Mouse (Mus musculus): ENCODE measurements around the gene Tspan14. TPM values are rescaled to one million over a fixed set of nuclear protein-coding genes. Genes with fewer than 3 reads are reported as not detected.

Gene Tspan14
- polyA plus RNA-seq, 1 experiment = 86.4 TPM

DNA sequence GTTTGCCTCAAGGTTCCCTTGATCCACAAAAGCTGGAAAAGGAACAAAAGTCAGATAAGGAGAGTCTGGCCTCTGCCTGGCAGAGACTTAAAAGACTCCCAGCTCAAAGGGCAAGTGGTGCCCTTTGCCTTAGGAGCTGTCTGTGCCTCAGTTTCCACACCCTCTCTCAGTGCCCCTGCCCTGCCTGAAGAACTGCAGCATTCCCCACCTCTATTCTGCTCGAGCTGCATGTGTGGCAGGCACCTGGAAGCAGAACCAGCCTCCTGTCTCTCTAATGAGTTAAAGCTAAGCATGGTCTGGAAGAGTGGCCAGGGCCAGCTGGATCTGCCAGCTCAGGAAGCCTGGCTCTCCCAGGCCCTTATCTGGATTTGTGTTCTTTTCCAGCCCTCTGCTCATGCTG is 13.1 kb upstream of the Tspan14 start:
- 91% methylated on average over 1 of the region's 1 CpGs for WGBS
- Histone ChIP-seq H3K36me3 (ENCODE audit: control insufficient read depth, insufficient read depth, low read length) (no peaks in the 10 kb centered on the region), H3K4me3 (ENCODE audit: control insufficient read depth, insufficient read depth, low read length) (no peak overlapping the region), H3K4me1 (replicated peaks; ENCODE audit: control insufficient read depth, insufficient read depth, low read length) (no peaks in the 10 kb centered on the region), H3K27ac (ENCODE audit: control insufficient read depth, insufficient read depth, low read length) (no peak overlapping the region), H3K27me3 (ENCODE audit: control insufficient read depth, insufficient read depth, low read length) (no peaks in the 10 kb centered on the region; the same call in 1 of the 2 replicates)
- no peak for DNase-seq
- no peak for TF ChIP-seq POLR2A (IDR thresholded peaks at IDR 0.05; ENCODE audit: control insufficient read depth, extremely low read depth, insufficient read depth, low read length, poor library complexity)
- no peak for TF ChIP-seq CTCF (IDR thresholded peaks at IDR 0.05; ENCODE audit: borderline replicate concordance, control insufficient read depth, extremely low read depth, insufficient read depth, low read length, poor library complexity)

DNA sequence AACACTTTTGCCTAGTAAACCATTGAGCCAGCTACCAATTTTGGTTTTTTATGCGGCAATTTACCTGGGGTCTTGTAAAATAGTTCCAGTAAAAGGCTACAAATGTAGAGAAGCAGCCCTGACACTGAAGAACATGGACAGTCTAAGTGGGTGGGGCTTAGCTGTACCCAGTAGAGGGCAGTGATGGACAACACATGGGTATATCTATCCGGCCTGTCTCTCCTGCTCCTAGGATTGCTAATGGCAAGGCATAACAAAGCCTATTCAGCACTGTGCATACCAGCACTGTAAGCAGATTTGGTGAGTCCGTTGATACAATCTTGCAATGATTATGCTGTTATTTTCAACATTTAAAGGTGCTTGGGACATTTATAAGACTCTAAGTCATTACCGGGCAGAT is 12.4 kb upstream of the Tspan14 start:
- DNase-seq = no peak
- Histone ChIP-seq H3K4me3 (ENCODE audit: control insufficient read depth, insufficient read depth, low read length) (no peak overlapping the region), H3K27me3 (ENCODE audit: control insufficient read depth, insufficient read depth, low read length) (no peaks in the 10 kb centered on the region; the same call in 1 of the 2 replicates), H3K36me3 (ENCODE audit: control insufficient read depth, insufficient read depth, low read length) (no peaks in the 10 kb centered on the region), H3K4me1 (replicated peaks; ENCODE audit: control insufficient read depth, insufficient read depth, low read length) (no peaks in the 10 kb centered on the region), H3K27ac (ENCODE audit: control insufficient read depth, insufficient read depth, low read length) (no peak overlapping the region)
- 77% methylated on average over 4 of the region's 4 CpGs for WGBS
- TF ChIP-seq CTCF (IDR thresholded peaks at IDR 0.05; ENCODE audit: borderline replicate concordance, control insufficient read depth, extremely low read depth, insufficient read depth, low read length, poor library complexity) (no peak), POLR2A (IDR thresholded peaks at IDR 0.05; ENCODE audit: control insufficient read depth, extremely low read depth, insufficient read depth, low read length, poor library complexity) (no peak)

DNA sequence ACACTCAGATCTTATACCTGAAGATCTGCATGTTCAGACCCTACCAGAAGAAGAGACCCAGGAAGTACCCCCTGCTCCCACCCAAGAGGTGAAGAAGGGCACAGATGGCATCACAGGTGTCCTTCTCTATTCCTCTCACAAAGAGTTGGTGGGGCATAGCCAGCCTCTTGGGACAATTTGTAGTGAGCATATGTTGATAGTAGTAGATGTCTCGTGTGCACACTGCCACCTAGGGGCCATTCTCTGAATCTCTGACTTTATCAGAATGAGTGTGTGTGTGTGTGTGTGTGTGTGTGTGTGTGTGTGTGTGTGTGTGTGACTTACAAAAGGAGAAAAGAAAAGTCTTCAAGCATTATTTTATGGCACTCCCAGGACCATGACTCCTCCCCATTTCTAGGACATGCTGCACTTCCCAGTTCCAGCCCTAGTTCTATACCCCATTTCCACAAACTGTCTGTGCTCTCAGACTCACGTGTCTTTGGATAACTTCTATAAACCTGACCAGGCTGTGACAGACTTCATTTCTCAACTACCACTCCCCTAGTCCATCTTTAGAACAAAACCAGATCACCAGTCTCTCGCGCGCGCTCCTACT is 8.6 kb upstream of the Tspan14 start:
- Histone ChIP-seq H3K4me1 (replicated peaks; ENCODE audit: control insufficient read depth, insufficient read depth, low read length) (no peaks in the 10 kb centered on the region), H3K27ac (ENCODE audit: control insufficient read depth, insufficient read depth, low read length) (no peak overlapping the region), H3K27me3 (ENCODE audit: control insufficient read depth, insufficient read depth, low read length) (no peaks in the 10 kb centered on the region; the same call in 1 of the 2 replicates), H3K4me3 (ENCODE audit: control insufficient read depth, insufficient read depth, low read length) (no peak overlapping the region), H3K36me3 (ENCODE audit: control insufficient read depth, insufficient read depth, low read length) (no peaks in the 10 kb centered on the region)
- WGBS = 82% methylated on average over 6 of the region's 6 CpGs
- peak; percentile 69 for DNase-seq
- TF ChIP-seq CTCF (IDR thresholded peaks at IDR 0.05; ENCODE audit: borderline replicate concordance, control insufficient read depth, extremely low read depth, insufficient read depth, low read length, poor library complexity) = no peak
- no peak for TF ChIP-seq POLR2A (IDR thresholded peaks at IDR 0.05; ENCODE audit: control insufficient read depth, extremely low read depth, insufficient read depth, low read length, poor library complexity)

DNA sequence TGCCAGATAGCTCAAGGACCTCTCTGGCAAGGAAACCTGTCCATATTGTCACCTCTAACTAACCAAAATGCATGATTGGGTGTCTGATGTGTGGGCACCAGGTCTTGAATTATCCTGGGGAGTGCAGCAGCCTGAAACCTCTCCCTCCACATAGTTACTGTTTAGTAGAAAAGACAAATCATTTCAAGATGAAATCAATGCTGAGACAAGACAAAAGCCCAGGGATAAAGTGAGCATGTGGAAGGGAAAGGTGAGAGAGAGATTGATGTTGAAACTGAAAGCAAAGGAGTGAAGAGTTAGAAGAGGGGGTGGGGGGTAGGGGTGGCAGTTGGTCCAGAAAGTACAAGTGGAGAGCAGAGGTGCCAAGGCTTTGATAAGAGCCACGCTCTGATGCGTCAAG is 1.4 kb upstream of the Tspan14 start:
- Histone ChIP-seq H3K27me3 (ENCODE audit: control insufficient read depth, insufficient read depth, low read length) (no peaks in the 10 kb centered on the region), H3K4me3 (ENCODE audit: control insufficient read depth, insufficient read depth, low read length) (no peak overlapping the region), H3K27ac (ENCODE audit: control insufficient read depth, insufficient read depth, low read length) (no peak overlapping the region), H3K36me3 (ENCODE audit: control insufficient read depth, insufficient read depth, low read length) (no peaks in the 10 kb centered on the region), H3K4me1 (replicated peaks; ENCODE audit: control insufficient read depth, insufficient read depth, low read length) (peaks cover 27% of the 10 kb centered on the region)
- TF ChIP-seq POLR2A (IDR thresholded peaks at IDR 0.05; ENCODE audit: control insufficient read depth, extremely low read depth, insufficient read depth, low read length, poor library complexity) = no peak
- TF ChIP-seq CTCF (IDR thresholded peaks at IDR 0.05; ENCODE audit: borderline replicate concordance, control insufficient read depth, extremely low read depth, insufficient read depth, low read length, poor library complexity) = no peak
- no peak for DNase-seq
- WGBS = 85% methylated on average over 2 of the region's 2 CpGs

DNA sequence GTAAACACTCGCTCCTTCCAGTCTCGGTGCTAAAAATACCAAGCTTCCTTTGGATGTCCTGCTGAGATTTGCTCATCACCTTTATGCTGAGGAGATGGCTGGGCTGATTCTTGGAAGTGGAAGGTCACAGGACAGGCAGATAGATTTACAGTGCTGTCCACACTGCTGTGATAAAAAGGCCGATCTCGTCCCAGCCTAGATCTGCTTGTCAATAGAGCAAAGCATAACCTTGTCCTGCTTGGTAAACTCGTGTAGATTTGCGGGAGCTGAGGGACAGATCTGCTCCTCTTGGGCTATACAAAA is 942 bp upstream of the Tspan14 start:
- TF ChIP-seq POLR2A (IDR thresholded peaks at IDR 0.05; ENCODE audit: control insufficient read depth, extremely low read depth, insufficient read depth, low read length, poor library complexity) (no peak), CTCF (IDR thresholded peaks at IDR 0.05; ENCODE audit: borderline replicate concordance, control insufficient read depth, extremely low read depth, insufficient read depth, low read length, poor library complexity) (no peak)
- Histone ChIP-seq H3K4me1 (replicated peaks; ENCODE audit: control insufficient read depth, insufficient read depth, low read length) (peaks cover 32% of the 10 kb centered on the region), H3K27me3 (ENCODE audit: control insufficient read depth, insufficient read depth, low read length) (no peaks in the 10 kb centered on the region), H3K27ac (ENCODE audit: control insufficient read depth, insufficient read depth, low read length) (no peak overlapping the region), H3K36me3 (ENCODE audit: control insufficient read depth, insufficient read depth, low read length) (no peaks in the 10 kb centered on the region), H3K4me3 (ENCODE audit: control insufficient read depth, insufficient read depth, low read length) (peak overlapping the region; percentile 98; the same call in 1 of the 2 replicates)
- no peak for DNase-seq
- 17% methylated on average over 6 of the region's 6 CpGs for WGBS

DNA sequence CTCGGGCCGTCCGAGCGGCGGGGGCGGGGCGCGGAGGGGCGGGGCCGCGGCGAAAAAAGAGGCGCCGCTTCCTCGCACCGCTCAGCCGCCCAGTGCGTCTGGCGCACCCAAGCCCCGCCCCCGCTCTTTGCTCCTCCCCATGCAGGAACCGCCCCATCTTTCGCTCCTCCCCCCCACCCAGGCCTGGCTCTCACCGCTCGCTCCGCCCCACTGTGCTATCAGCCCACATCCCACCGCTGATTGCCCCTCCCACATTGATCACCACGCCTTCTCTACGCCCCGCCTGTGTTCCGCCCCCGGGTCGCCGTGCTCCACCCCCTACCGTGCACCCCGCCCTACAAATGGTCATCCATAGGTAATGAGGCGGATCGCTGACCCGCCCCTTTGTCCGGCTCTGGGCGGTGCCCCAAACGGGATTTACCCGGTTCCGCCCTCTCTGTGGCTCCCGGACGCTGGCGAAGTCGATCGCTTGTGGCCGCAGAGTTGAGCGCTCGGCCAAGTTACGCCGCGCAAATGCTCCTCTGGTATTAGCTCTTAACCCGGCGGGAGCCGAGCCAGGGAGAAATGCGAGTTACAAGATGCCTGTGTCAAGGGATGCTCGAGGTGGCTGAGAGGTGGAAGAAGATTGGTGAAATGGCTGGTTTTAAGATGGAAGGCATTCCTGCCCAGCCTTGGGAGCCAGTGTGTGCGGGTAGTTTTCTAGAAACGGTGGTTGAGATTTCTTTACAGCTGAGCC is 423 bp upstream of the Tspan14 start:
- Histone ChIP-seq H3K27ac (ENCODE audit: control insufficient read depth, insufficient read depth, low read length) (no peak overlapping the region), H3K27me3 (ENCODE audit: control insufficient read depth, insufficient read depth, low read length) (no peaks in the 10 kb centered on the region), H3K36me3 (ENCODE audit: control insufficient read depth, insufficient read depth, low read length) (no peaks in the 10 kb centered on the region), H3K4me3 (ENCODE audit: control insufficient read depth, insufficient read depth, low read length) (peak overlapping the region; percentile 98), H3K4me1 (replicated peaks; ENCODE audit: control insufficient read depth, insufficient read depth, low read length) (peaks cover 35% of the 10 kb centered on the region)
- WGBS = under 1% methylated on average over 60 of the region's 62 CpGs
- TF ChIP-seq CTCF (IDR thresholded peaks at IDR 0.05; ENCODE audit: borderline replicate concordance, control insufficient read depth, extremely low read depth, insufficient read depth, low read length, poor library complexity) (no peak), POLR2A (IDR thresholded peaks at IDR 0.05; ENCODE audit: control insufficient read depth, extremely low read depth, insufficient read depth, low read length, poor library complexity) (peak; percentile 5; the same call in 1 of the 2 replicates)
- peak; percentile 95 for DNase-seq
